Mouse (Mus musculus) heart, postnatal 10 days (tissue): ENCODE data around the gene Cox20. TPM values are rescaled to one million over a fixed set of nuclear protein-coding genes. Genes with fewer than 3 reads are reported as not detected.
A peak's percentile ranks its signal among the peaks of the same experiment; 100 is the strongest.

Source experiments
- DNase-seq, 2 experiments: peaks; one replicate each; pipeline ENCODE4 v3.0.0; 2021
- intact Hi-C: fragments of 180-260 bp; cut with DNase I; formaldehyde crosslinking; loops from one replicate; pipeline ENCODE4 v1.15.1; 2025
- total RNA-seq, 2 experiments: library from RNA; stranded (reverse); gene quantifications; 2 replicates each; pipeline ENCODE4 v1.2.3; 2021

Cox20 gene
- total RNA-seq, 2 experiments from 2014 or later: 128 to 134 TPM

DNA sequence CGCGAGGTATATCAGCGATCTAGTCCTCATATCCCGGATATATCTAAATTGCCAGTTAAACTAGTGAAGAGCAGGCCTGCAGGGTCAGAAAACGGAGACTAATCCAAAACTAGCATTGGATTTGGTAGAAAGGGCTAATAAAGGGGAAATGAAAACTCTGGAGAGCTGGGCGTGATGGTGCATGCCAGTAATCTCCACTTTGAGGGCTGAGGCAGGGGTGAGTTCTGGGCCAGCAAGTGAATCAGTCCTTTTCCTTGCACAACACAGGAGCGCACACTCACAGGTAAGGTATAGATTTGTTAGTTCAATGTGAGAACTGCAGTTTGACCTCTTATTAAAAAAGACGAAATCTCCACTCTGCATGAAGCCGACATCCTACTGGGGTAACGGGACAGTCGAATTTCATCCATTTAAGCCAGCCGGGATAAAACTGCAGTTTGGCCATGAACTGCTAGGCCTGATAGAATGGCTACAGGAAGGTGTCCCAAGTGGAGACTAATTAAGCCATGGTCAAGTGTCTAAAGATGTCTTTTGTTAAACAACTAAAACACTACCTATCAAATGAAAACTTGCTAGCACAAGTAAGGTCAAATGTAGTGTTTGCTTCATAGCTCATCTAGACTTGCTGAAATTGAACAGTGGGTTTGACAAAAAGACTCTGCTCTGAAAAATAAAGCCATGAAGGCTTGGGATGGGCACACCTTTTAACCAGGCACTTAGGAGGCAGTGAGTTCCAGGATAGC, 536 bp downstream of the Cox20 start:
- no peak for DNase-seq
- intact Hi-C loops: loop anchor here (1.0 to 10.0 kb wide), 3 partner anchors 17 to 1465 kb away; no protein-coding TSS in a partner anchor

DNA sequence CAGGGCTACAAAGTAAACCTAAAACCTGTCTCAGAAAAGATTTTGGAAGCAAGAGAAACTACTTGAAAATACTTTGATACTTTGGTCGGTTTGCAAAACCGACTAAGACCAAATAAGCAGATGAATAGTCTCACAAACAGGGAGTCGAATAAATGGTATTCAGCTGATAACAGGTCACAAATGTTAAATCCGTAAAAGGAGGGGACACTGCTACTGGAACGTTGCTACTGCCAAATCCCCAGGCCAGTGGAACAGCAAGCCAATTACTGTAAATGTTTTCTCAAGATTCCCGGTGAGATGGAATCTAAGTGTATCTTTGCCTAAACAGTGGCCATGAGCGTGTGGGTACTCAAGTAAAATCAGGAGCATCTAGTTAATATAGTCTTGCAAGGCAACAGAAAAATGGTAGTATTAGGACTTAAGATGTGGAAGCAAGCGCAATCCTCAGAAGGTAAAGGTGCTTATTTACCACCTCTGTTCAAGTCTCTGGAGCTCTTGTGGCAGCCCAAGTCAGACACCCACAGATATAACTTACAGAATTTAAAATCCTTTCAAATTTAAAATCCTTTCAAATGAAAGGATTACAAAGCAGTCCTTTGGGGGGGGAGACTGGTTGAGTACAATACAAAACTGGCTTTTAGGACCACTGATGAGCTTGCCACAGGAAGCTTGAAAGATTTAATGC, 1.2 kb downstream of the Cox20 start:
- peak; percentile 29 to 36 for DNase-seq
- intact Hi-C loops: loop anchor here (10.0 kb wide), 1 partner anchor 1465 kb away; no protein-coding TSS in a partner anchor

DNA sequence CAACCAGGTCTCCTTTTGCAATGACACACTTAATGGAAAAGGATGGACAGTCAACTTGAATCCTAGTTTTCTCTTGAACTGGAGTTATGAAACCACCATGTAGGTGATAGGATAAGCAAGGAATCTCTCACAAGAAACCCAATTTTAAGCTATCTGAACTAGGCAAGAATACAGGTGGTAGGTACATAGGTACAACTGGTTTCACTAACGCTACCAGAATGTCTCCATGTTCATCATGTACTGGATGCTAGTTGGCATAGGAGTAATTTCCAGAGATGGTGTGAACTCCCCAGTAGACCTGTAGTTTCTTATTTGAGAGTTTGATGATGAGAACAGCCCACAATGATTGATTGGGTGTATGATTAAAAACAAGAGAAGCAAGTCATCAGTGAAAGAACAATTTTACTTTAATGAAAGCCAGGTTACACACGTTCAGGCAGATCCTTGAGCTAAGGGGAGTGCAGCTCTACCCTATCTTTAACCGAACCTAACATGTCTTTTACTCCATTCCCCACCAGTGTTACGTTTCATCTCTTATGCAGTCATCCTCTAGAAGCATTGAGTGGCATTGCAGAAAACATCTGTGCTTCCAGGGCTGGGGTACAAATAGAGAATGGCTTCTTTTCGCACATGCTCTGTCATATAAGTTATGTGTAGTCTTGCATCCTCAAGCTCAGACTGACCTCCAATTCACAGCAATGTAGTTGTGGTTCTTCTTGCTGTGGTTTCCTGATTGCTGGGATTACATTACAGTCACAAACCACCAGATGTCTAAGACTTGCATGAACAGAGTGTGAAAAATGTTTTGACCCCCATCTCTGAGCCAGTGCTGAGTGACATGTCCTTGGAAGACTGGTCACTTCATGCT, 2.0 kb downstream of the Cox20 start:
- intact Hi-C loops: loop anchor here (10.0 kb wide), 1 partner anchor 1464 kb away; no protein-coding TSS in a partner anchor
- peak in 1 of 2 experiments; percentile 23 for DNase-seq

DNA sequence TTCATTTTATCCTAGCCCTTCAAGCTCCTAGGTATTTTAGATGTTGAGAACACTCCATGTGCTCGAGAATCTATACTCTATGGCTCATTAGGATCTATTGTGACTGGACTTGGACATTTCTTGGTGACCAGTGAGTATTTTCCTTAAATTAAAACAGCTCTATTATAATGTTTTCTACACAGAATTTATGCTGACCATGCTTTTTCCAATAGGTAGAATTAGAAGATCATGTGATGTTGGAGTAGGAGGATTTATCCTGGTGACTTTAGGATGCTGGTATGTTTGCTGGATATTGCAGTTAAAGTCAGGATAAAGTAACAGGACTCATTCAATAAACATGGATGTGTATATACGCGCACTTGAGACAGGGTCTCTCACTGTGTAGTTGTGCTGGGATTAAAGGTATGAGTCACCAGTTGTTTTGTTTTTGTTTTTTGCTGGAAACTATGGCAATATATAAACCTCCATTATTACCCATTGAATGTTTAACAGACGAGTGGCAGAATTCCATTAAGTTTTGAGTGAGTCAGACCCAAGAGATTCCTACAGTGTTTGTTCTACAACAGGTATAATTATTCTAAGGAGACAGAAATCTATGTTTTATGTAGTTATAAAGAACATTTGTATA, 2.9 kb downstream of the Cox20 start:
- no peak for DNase-seq
- intact Hi-C loops: loop anchor here (10.0 kb wide), 1 partner anchor 1463 kb away; no protein-coding TSS in a partner anchor

DNA sequence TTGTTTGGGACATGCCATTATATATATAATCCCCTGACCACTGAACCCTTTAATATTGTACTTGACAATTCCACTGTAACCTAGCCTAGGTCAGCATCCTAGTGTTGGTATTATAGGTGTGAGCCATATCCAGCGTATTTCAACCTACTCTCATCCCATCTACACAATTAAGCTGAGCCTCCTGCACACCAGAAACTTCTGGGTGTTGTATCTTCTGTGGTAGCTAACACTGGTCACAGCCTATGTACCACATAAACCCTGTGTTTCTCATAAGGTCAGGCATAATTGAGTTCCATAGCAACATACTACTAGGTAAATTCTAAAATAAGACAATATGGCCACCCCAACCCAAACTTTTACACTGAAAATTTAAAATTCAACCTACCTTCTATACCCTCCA, 4.3 kb downstream of the Cox20 start:
- DNase-seq: no peak
- intact Hi-C loops: loop anchor here (10.0 kb wide), 1 partner anchor 1462 kb away; no protein-coding TSS in a partner anchor

DNA sequence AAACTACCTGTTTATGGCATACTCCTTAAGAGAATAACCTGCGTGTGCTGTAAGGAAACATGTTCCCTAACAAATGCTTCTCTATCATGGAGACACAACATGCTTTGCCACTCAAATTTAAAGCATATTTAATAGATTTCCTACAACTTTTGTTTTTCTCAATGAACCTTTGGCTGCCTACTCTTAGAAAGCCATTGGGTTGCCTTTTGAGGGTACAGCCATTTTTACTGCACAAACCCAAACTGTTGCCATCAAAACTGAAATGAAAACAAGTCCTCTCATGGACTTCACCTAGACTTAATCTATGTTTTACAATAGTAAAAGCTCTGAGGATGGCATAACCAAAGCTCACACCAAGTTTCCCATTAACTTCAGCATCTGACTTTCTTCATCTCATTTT, 5.6 kb downstream of the Cox20 start:
- no peak for DNase-seq
- intact Hi-C loops: loop anchor here (10.0 kb wide), 1 partner anchor 1460 kb away; no protein-coding TSS in a partner anchor

DNA sequence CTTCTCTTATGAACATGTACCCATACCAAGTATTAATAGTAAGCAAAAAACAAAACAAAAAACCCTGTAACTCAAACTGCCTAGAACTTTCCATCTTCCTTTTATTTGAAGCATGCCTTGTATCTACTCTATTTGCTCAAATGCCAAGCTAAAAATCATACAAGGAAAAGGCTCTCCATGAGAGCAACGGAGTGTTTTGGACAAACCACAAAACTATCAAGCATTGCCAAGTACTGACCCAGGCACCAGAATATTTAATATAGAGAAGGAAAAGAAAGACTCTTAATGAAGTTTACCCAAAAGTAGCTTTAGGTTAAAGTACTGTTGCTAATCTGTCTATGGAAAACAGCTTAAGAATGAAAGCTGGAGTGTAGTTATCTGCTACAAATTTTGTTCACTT, 7.4 kb downstream of the Cox20 start:
- intact Hi-C loops: loop anchor here (10.0 kb wide), 1 partner anchor 1458 kb away; no protein-coding TSS in a partner anchor
- no peak for DNase-seq

DNA sequence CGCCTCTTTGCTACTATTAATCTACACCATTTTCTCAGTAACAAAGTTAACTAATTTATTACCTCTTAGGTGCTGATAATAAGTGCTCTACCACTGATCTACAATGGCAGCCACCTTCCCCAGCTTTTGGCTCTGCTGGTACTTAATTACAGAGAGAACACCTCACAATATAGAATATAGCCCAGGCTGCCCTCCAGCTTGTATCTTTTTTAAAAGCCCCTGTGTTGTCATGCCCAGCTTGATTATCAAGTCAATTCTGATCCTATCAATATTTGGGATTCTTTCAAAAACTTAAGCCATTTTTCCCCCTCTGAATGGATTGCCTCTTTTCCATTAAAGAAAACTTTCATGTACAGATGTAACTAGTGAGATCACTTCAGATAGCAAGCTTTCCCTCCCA, 8.0 kb downstream of the Cox20 start:
- intact Hi-C loops: loop anchor here (10.0 kb wide), 1 partner anchor 1458 kb away; no protein-coding TSS in a partner anchor
- no peak for DNase-seq

DNA sequence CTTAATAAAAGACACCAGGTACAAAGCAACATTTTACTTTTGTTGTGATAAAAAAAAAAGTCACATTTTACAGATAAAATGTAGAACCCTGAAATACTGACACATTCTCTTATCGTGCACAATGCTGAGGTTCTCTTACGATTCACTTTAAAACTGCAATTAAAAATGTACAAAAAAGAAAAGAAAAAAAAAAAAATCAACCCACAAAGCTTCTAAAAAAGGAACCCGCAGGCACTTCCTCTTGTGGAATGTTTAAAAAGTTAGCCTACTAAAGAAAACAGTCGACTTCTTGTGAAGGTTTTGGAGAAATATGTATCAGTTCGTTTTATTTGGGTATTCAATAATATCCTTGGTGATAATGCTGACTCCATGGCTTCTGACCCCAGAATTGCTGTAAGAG, 10.1 kb downstream of the Cox20 start:
- DNase-seq: no peak
- intact Hi-C loops: loop anchor here (10.0 kb wide), 1 partner anchor 1456 kb away; no protein-coding TSS in a partner anchor

DNA sequence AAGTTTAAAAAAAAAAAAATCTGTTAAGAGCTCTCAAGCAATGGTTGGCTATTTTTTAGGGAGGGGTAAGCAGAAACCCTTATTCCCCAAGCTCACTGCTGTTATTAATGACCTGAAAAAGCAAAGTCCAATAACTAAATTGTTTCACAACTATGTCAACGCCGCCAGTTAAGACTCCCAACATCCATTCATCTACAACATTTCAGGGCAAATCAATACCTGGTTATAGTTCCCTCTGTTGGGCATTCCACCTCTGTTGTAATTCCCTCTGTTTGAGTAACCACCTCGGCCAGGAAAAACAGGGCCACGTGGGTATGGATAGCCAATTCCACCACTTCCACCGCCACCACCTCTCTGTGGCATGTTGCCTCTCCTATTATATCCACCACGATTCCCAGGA, 11.0 kb downstream of the Cox20 start:
- DNase-seq: no peak
- intact Hi-C loops: loop anchor here (10.0 kb wide), 1 partner anchor 1455 kb away; no protein-coding TSS in a partner anchor

DNA sequence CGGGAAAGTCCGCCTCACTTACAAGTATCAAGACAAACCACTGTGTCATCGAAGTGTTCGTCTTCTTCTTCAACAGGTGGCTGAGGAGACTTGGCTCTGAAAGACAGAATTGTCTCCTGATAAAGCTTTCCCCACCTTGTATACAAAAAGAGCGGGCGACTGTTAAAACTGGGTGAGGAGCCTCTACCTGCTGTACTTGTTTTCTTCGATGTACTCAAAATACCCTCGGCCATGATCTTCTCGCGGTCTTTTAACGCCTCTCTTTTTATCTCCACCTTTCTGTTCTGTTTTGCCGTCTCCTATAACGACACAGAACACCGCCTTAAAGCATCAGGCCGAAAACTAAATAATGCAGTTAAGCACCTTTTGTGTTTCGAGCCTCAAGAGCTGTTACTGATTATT, 16.9 kb downstream of the Cox20 start:
- intact Hi-C loops: loop anchor here (1.0 kb wide), 1 partner anchor 17 kb away; the partner anchor contains the start of gene Cox20
- peak in 1 of 2 experiments; percentile 29 for DNase-seq

DNA sequence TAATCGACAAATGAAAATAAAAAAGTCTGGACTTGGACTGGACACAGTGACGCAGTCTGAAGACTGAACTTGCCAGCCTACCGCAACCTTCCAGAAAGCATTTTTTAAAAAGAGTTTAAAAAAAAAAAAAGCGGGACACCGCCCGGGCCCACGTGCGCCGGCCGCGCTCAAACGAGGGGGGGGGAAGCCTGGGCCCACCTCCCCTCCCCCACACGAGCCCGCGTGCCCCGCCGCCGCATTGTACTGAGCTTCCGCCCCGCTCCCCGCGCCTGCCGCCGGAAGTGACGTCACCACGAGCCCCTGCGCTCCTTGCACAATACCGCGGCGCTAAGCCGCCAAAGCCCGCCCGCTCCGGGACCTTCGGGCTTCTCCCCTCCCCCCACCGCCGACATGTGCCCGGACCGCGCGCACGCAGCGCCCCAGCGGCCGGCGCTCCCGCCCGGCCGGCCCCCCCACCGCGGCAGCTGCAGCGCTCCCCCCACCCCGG, 17.4 kb downstream of the Cox20 start:
- DNase-seq: peak; percentile 95 to 96
- intact Hi-C loops: loop anchor here (1.0 kb wide), 1 partner anchor 17 kb away; the partner anchor contains the start of gene Cox20

DNA sequence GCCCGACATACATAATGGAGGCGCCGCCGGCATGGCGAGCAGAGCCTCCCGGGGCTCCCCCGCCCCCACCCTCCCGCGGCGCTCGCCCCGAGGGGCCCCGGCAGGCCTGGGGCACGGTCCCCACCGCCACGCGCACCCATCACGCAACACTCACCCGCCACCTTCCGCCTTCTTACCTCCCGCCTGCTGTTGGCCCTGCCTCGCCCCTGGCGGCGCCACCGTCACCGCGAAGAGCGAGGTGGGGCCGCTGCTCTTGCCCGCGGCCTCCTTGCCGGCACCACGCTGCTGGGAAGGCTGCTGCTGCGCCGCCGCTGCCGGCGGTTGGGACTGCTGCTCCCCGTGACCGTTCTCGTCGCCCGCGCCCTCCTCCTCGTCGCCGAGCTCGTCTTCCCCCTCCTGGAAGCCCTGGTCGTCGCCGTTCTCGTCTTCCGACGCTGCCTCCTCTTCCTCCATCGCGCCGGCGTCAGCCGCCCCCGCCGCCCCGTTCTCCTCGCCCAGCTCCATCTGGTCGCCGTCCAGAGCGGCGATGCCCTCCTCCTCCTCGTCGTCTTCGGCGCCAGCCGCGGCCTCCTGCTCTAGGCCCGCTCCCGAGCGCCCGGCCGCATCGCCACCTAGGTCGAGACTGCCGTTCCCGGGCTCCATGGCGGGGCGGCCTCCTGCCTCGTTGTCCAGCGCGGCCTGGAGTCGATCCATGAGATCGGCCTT, 18.0 kb downstream of the Cox20 start:
- intact Hi-C loops: loop anchor here (1.0 kb wide), 1 partner anchor 18 kb away; the partner anchor contains the start of gene Cox20
- peak in 1 of 2 experiments; percentile 67 for DNase-seq

DNA sequence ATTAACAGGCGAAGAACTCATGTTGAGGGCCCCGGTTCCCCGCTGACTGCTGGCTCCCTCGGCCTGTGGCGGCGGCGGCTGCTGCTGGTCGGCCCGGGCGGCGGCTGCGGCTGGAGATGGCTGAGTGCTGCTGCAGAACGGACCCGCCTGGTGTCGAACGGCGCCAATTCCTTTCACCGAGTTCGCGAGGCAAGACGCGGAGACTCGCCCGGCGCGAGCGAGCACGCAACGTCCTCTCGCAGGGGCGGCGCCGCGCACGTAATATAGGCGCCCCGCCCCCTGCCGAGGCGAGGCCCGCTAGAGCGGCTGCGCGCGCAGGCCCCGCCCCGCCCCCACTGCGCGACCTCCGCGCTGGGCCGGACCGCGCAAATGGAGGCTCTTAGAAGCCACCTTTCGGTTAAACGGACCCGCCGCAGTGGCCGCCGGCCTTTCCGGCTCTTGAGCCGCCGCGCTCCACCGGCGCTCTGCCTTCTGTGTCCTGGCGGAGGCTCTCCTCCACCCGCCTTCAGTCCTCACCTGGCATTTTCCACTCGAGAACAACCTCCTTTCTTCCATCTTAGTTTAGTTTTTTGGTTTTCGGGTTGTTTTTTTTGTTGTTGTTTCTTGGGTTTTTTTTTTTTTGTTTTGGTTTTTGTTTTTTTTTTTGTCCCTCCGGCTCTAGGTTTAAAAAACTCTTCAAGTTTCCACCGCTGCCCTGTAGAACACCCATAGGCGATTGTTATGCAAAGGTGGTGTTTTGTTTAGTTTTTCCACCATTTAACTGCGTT, 18.8 kb downstream of the Cox20 start, which contains the start of gene Hnrnpu:
Gene Hnrnpu, minus strand, starts transcription at position 247 of the 767 bp plus-strand sequence.
- peak; percentile 97 for DNase-seq
- intact Hi-C loops: loop anchor here (1.0 to 2.0 kb wide), 3 partner anchors 31 to 111 kb away; partner anchors contain the start of gene Efcab2

DNA sequence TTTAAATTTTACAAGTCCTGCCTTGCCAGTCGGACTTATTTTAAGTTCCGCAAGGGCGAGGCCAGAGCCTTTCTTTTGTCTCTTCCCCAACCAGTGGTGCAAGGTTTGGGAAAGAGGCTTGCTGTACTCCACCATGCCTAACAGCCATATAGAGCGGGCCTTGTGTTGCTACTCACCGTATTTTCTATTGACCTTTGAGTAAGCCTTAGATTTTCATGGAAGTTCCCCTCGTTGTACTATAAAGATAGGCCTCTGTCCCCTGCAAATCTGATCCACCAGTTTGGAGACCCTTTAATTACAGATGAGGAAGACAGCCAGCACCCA, 19.4 kb downstream of the Cox20 start:
- intact Hi-C loops: loop anchor here (1.0 to 2.0 kb wide), 3 partner anchors 31 to 110 kb away; partner anchors contain the start of gene Efcab2
- peak; percentile 51 to 64 for DNase-seq

DNA sequence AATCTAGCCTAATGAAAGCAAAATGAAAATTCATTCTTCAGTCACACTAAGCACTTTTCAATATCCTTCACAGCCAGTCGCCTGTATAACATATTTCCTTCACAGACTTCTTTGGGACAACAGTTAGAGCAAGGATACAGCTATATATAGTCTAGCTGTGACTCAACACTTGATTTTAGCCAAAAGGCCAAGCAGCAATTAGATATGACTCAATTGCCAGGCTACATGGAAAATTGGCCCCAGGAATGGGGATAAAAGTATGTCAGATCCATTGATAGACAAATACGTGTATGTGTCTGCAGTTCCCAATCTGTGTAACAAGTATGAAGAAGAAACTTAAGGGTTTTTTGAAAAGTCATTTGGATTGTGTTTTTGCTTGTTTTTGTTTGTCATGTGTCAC, 21.3 kb downstream of the Cox20 start:
- DNase-seq: no peak
- intact Hi-C loops: no loop called here

DNA sequence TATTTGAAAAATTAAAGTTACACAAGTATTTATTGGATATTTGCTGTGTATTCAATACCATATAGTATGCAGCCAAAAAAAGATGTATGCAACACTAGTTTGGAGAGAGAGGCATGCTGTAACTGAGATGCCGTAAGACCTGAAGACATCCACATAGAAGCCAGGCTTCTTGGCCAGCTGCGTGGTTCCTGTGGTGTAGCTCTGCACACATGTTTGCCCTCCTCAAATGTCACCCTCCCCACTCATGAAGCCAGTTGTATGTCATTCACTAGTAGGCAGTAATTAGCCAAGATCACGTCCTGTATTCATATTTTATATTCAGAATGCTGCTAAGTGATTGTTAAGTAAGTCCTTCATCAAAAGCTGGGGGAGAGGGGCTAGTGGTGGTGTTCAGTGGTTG, 22.5 kb downstream of the Cox20 start:
- DNase-seq: no peak
- intact Hi-C loops: no loop called here

DNA sequence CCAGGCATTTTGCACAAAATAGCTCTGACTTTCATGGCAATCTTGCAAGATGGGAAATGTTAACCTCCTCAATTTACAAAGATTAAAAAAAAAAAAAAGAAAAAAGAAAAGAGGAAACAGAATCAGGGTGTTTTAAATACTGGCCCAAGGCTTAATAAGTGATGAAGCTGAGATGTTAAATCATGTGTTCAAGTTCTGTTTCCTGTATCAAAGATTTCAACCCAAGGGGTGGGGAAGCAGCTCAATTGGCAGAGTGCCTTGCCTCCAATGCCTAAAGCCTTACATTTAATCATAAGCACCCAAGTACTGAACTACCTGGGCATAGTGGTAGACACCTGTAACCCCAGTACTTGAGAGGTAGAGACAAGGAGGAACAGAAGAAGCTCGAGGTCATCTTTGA, 23.1 kb downstream of the Cox20 start:
- DNase-seq: no peak

More for the DNA sequence above, 23.1 kb downstream of the Cox20 start:
- intact Hi-C loops: no loop called here
